Mouse (Mus musculus) T-helper 17 cell (primary cell): ENCODE results near the gene Atp5s.

ENCODE experiments used
- in situ Hi-C, 2 experiments: fragments of 300-600 bp; cut with MboI, MseI; formaldehyde crosslinking; loops; 1 replicate in 1 of 2; 2 replicates in 1 of 2; pipeline ENCODE4 v1.15.1; 2025; ENCODE audit warnings: high pct_unique_total_duplicates in 2 of 2

Gene Atp5s

DNA sequence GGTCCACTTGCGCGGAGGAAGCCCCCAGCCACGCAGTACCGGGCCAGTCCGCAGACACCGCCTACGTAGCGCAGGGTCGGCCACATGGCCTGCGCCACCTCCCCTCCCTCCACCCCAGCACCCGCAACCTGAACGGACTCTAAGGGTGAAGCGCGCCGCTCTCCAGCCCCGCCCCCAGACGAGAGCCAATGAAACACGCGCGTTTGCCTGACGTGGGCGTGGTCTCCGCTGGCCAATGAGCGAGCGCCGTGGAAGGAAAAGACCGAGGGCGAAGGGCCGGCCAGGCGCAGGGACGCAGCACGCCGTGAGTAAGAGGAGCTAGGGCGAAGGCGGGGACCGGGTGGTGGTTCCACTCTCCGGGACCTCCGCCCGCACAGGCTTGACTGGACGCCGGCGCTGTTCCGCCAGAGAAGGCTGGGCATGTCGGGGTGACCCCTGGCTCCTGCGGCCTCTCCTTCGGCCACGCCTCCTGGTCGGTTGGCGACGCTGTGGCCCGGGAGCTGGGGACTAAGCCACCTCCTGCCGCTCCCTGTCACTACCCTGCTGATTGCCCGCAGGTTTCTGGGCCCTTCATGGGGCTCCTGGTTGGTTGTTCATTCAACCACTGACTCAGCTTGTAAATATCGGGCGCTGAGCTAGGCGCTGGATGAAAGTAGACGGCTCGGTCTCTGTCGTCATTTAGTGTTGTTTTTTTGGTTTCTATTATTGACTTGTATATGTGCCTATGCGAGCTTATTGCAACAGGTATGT is at the start of gene Atp5s, which contains the start of gene L2hgdh:
Gene Atp5s, plus strand, starts transcription at position 240 of the 750 bp plus-strand sequence.
Gene L2hgdh, minus strand, starts transcription at position 163 of the 750 bp plus-strand sequence.
- in situ Hi-C loops = no loop called here

DNA sequence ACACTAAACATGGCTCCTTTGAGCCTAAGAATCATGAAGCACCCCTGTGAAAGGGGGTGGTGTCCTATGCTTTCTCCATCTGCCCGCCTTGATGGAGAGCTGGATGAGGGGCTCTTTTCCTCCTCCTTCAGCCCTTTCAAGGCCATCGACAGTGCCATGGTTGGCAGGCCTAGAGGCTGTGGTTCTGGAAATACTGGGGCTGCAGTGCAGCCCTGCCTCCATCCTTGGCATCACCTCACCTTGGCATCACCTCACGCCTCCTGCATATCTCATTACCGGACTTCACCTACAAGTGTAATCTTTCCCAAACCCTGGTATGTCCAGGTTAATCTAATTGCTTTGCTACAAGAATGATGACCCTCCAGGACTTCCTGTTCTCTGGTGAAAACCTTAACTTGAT is 48.6 kb upstream of the Atp5s start:
- in situ Hi-C loops = no loop called here

DNA sequence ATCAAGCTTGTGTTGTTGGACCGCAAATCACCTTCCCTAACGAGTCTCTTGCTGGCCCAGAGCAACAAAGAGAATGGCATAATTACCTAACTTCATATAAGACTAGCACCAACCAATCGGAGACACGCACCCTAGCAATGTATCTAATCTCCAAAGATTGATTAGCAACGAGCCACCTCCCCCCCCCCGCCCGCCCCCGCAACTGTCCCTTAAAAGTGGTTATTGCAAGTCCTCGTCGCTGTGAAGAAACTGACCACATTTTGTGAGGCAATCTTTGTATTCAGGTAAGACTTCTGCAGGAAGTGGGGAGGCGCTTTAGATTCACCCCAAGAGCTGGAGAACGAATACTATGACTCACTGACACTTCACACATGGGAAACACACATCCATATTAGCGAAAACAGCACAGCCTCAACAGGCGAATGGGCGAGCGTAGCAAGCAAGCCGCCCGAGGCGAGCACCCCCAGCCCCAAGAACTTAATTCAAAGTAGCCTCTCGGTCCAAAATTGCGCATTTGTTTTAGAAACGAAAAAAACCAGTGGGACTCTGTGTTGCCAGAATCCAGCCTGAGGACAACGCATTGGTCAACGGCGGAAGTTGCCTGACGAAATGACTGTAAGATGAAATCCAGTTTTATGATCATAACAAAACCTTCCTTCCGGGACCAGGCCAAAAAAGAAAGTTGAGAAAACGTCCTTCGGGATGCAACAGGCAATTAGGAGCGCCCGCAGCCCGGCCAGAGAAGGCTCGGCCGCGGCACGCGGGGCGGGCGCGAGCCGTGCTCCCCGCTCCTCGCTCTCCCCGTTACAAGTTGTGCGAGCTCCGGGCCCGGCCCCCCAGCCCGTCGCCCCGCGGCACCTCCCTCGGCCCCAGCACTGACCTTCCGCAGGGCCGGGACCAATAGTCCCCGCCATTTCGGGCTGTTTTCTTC is 43.9 kb upstream of the Atp5s start:
- in situ Hi-C loops = loop anchor here in 1 of 2 experiments (5.0 kb wide), 1 partner anchor 314 kb away; no protein-coding TSS in a partner anchor

DNA sequence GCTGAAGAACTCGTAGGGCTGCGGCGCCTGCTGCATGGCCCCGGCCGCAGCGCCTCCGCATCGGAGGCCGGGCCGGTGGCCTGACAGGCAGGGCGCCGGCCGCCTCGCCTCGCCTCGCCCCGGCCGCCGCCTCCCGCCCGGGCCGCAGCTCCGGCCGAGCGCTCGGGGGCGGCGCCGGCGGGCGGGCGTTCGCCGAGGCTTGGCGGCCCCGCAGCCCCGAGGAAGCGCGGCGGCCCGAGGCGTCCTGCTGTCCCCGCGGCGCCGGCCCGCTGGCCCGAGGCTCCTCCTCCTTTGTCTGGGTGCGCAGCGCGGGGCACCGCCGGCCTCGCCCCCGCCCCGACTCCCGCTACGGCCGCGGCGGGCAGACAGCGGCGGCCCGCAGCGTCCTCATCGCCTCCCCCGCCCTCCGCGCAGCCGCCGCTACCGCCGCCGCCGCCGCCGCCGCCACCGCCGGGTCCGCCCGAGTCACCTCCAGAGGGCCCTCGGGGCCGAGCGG is 43.1 kb upstream of the Atp5s start, which contains the start of gene Sos2:
Gene Sos2, minus strand, starts transcription at position 287 of the 496 bp plus-strand sequence.
- in situ Hi-C loops = loop anchor here in 1 of 2 experiments (5.0 kb wide), 1 partner anchor 314 kb away; no protein-coding TSS in a partner anchor

DNA sequence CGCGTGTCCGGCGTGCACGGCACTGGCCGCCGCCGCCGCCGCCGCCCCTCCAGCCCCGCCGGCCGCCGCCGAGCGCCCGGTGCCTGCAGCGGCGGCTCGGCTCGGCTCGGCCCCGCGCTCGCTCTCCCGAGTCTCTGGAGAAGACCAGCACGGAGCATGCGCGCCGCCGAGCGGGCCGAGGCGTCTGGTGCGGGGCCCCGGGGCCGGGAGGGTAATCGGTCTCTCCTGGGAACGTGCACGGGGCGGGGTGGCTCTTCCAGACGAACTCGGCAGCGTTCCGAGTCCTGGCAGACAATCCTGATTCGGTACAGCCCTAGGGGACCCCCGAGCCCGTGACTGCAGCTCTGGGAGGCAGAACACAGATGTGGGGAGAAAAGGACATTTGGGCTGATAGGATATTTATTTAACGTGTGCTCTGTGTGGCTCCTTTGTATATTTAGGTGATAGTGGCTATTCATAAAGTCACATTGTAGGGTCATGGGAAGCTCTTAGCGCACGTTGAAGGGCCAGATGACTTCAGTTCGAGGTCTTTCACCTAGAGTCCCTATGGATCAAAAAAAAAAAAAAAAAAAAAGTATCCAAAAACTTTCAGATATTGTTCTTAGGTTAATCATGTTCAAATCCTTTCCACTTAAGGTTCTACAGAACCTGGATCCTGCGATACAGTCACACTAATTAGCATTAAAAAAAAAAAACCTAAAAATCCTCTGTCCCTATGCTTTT is 42.5 kb upstream of the Atp5s start:
- in situ Hi-C loops = loop anchor here in 1 of 2 experiments (5.0 kb wide), 1 partner anchor 315 kb away; no protein-coding TSS in a partner anchor

DNA sequence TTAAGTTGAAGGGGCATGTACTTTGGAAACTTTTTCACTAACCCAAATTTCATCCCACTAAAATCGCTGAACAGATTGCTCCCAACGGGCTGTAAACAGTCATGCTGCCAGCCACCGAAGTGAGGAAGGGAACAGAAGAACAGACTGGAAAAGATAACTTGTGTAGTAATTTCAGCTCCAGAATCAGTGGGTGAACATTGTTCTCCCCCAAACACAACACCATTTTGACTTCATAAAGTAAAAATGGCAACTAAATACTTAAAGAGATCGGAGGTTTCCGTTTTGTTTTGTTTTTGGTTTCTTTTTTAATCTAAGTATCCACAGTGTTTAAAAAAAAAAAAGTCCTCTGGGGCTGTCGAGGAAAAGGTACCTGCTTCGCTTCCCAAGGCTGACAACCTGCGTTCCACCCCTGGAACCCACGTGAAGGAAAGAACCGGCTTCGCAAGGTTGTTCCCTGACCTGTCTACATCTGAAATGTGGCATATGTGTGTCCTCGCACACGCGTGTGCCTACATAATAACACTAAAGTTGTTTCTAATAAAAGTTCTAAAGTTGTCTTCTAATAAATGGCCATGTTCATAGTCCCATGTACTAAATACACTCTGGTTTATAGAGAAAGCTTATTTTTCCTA is 41.8 kb upstream of the Atp5s start:
- in situ Hi-C loops = loop anchor here in 1 of 2 experiments (5.0 kb wide), 1 partner anchor 316 kb away; no protein-coding TSS in a partner anchor

DNA sequence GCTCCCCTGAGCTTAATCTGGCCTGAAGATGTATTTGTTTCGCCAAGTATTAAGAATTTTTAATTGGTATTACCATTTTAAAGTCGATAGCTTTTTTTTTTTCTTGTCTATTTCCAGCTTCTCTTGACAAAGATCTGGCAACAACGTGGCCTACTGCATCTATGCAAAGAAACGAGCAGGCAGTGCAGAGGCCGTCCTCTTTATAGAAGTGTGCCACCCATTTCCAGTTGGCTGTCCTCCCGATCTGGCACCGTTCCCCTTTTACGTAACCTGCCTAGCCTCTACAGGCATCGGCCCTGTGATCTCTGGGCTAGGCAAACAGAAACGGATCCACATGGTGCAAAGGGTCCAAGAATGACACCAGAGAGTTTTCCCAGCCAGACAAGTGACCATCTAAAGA is 41.2 kb upstream of the Atp5s start:
- in situ Hi-C loops = loop anchor here in 1 of 2 experiments (5.0 kb wide), 1 partner anchor 316 kb away; no protein-coding TSS in a partner anchor

DNA sequence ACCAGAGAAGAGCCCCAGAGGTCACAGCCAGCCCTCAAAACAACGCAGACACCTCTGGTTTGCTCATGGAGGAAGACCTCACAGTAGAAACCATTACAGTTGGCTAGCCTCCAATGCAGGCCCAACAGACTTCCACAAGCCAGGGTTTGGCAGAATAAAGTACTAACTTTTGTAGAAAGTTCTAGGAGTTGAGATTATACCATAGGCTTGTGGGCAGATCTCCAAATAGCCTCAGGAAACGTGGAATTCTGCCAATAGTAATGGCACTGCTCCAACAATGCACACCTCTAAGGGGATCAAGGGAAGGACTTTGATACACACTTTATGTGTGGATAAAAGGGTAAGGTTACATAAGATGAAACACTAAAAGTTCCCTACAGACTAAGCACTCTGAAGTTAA is 36.4 kb upstream of the Atp5s start:
- in situ Hi-C loops = no loop called here

DNA sequence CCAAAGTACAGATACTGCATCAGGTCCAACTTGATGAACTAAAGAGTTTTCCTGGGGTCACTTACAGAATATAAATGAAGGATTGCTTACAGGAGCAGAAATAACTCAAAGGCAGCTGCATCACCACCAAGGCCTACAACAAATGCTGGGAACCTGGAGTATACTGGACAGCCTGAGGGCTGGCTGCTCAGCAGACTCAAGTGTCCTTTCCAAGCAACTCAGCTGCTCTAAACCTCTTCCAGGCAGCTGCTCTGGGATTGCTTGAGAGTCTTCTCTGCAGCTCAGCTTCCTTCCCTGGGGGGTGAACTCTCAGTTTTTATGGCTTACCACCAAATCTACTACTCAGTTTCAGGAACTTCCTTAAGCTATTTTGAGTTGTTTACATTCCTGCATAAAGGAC is 35.7 kb upstream of the Atp5s start:
- in situ Hi-C loops = no loop called here

DNA sequence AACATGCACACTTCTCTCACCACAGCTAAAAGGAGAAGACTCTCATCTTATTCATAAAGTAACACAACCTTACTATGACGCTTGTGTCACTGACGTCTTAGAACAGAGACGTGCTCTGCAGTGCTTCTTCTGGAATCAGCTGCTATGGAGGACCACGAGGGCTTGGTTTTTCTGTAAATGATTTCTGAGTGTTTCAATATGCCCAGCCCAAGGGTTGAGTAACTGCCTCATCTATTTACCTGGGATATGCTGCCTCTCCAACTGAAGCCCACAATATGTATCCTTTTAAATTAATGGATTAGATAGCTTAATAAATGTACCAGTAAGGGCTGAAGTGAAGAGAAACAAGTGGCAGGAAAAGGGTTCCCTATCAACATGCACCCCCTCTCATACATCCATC is 34.0 kb upstream of the Atp5s start:
- in situ Hi-C loops = loop anchor here in 1 of 2 experiments (10.0 kb wide), 1 partner anchor 356 kb away; no protein-coding TSS in a partner anchor

DNA sequence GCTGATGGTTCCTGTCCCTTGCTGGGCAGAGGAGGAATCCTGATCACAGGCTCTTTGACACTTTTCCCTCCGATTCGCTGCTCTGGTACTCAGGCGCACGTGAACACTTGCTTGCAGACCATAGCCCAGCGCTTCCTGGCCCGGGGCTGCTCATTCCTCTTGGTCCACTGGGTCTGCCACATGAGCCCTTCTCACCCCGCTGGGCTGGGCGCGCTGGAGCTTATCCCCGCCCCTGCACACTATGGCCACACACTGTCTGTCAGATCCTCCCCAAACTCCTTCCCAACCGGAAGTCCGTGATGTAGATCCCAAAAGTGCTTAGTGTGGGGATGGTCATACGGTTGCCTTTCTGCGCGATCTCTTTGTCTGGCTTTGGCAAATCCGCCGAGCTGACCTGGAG is 31.3 kb upstream of the Atp5s start:
- in situ Hi-C loops = loop anchor here in 1 of 2 experiments (10.0 kb wide), 1 partner anchor 359 kb away; no protein-coding TSS in a partner anchor

DNA sequence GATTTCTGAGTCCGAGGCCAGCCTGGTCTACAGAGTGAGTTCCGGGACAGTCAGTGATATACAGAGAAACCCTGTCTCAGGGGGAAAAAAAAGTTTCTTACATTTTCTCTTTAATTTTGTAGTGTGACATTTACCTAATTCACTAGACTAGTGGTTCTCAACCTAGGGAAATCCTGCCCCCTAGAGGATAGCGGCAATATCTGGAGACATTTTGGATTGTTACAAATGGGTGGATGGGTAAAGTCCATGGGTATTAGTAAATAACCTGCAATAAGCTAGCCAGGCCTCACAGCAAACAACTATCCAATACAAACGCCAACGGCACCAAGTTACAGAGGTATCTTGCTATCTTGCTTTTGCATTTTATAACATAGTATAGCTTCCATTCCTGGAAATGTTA is 28.0 kb upstream of the Atp5s start:
- in situ Hi-C loops = loop anchor here in 1 of 2 experiments (10.0 kb wide), 1 partner anchor 362 kb away; no protein-coding TSS in a partner anchor

DNA sequence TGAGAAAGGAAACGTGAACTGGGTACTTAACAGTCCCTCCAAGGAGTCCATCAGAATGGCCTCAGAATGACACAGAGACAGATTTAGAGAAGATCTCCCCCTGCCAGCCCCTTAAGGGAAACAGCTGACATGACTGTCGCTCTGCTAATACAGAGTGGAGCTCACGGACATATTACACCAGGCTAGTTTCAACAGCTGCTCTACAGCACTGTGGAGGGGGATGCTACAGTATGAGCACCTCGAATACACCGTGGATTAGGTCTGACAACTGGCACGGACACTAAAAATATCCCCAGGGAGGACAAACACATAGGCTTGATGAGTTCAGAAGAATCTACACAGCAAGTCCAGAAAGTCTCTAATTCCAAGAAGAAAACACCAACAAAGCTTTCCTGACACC is 26.4 kb upstream of the Atp5s start:
- in situ Hi-C loops = loop anchor here in 1 of 2 experiments (10.0 kb wide), 1 partner anchor 364 kb away; no protein-coding TSS in a partner anchor

DNA sequence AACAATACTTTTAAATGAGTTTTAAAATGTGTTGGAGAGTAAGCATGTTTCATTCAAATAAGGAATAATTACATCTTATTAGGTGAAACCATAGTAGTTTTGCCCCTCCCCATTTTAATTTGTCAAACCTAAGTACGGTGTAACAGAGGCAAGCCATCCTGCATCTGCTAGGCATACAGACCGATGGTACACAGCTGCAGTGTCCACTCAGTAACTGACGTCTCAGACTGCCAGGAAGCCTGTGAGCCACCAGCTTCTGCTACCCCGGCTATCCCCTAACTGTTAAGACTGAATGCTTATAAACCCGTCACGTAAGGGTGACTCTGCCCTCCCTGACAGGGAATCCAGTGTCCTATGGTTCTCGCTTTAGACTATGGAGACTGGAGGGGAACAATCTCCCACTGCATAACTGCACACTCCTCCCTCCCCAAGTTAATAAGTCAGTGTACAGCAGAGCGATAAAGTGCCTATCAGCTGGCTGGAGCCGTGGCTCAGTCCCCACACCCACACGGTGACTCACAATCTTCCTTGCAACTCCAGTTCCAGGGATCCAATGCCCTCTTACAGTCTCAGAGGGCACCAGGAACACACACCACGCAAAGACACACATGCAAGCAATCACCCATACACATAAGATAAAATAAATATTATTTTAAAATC is 19.8 kb upstream of the Atp5s start:
- in situ Hi-C loops = loop anchor here in 1 of 2 experiments (5.0 kb wide), 1 partner anchor 97 kb away; no protein-coding TSS in a partner anchor

DNA sequence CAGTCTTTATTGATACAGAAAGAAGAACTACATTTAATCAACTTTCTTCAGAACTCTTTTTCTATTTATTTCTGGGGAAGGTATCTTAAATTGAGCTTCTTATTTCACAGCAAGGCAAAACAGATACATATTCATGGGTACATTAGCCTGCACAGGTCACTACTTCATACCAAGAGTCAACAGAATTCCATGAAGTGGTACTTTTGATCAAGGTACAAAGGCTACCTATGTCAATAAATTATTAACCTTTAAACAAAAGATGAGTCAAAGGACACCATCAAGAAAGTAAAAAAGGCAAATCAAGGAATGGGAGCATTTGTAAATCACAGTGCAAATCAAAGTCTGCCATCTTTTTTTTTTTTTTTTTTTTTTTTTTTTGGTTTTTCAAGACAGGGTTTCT is 11.1 kb upstream of the Atp5s start:
- in situ Hi-C loops = no loop called here

DNA sequence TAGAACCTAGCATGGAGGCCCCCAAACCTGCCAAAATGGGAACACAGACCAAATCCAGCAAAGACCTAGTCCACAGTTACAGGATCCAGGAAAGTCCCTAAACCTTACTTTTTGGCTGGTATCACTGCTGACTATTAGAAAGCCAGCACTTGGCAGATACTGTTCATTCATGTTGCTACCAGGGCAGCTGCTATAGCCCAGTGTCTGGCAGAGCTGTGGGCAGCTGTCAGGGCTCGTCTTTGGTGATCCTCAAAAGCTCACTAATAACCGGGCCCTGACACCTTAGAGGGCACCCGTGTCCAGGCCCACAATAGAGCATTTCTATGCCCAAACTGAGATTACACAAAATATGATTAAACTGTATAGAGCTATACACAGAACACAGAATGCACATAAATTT is 1.9 kb upstream of the Atp5s start:
- in situ Hi-C loops = no loop called here

DNA sequence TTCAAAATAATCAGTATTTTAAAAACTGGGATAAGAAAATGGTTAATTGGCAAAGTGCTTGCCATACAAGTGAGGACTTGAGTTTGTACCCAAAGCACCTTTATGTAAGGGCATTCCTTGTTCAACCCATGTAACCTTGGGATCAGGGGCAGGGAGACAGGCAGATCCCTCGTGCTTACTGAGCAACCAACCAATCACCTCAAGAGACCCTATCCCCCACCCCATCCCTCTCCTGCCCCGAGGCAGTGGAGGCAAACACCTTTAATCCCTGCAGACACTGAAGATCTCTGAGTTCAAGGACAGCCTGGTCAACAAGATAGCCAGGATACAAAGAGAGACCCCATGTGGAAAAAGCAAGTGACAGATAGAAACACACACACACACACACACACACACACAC is 1.4 kb upstream of the Atp5s start:
- in situ Hi-C loops = no loop called here

DNA sequence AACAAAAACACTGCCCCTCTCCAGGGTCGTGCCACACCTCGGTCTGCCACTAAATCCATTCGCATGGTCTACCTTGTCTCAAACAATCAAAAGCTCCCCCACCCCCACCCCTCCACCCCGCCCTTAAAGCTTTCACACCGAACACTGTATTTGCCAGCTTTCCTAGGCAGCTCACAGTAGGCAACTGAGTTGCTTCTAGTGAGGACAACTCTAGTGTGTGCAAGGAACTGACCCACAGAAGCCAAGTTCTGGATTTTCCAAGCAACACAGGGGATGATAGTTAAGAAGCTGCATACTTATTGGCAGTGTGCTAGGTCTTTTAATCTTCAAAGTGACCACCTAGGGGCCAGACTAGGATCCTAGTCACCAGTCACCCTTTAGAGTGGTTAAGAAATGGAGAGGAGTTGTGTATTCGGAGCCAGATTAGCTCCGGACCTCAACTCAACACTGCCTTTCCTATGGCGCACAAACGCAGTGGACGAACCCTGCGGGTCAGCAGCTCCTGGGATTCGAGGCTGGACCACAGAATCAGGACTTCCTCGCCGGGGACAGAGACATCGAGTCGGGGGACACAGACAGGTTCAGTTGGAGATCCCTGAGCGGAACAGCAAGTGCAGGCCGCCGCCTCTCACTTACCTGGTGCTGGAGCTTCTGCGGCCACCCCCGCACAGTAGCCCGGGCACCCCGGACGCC is 586 bp upstream of the Atp5s start:
- in situ Hi-C loops = no loop called here

DNA sequence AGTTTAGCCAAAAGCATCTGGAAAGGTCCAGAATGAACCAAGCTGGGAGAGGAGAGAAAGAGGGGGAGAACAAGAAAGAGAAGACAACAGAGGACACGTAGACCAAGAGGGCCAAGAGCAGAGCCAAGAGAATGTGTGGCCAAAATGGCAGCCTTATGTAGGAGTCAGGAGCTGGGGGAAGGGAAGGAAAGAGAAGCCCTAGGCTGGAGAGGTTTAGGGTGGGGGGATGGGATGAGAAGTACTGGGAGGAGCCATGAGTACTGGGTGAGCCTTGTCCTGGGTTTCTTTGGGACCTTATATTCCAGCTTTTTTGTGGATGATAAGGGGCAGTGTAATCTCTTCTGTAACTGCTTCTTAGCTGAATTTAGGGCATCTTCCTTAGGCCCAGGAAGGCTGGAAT is 4.5 kb downstream of the Atp5s start:
- in situ Hi-C loops = no loop called here
